Mouse (Mus musculus) olfactory bulb, adult 2 months (tissue): ENCODE measurements around the gene Fbln2.

Experiments
- CTCF ChIP-seq: fragments of 200-500 bp; IDR thresholded peaks from 2 replicates; pipeline ENCODE4 v1.5.1; 2012; ENCODE audit warnings: low read depth, mild to moderate bottlenecking, low read length, moderate library complexity; ENCODE audit not compliant: insufficient read depth
- POLR2A ChIP-seq: fragments of 200-500 bp; IDR thresholded peaks from 2 replicates; pipeline ENCODE4 v1.6.1; 2012; ENCODE audit warnings: mild to moderate bottlenecking, low read depth, low read length, moderate library complexity; ENCODE audit not compliant: insufficient read depth

DNA sequence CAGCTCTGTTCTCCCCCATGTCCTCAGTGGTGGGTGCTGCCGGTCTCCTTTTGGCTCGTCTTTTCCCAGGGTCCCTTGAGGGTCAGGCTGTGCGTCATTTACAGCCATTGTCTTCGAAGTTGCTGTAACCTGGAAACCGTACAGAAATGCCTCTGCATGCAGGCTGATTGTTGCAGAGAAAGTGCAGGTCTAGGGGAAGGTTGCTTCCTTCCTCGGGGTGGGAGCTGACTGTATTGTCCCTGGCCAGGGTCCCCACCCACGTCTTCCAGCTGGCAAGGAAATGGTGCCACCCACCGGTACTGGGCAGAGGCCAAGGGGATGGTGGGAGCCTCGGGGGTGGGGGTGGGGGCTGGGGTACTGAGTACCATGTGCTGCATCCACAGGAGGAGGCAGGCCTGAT lies 6.2 kb downstream of the Fbln2 start:
- TF ChIP-seq CTCF = no peak
- no peak for TF ChIP-seq POLR2A
